Mouse (Mus musculus) MEL (cell line): ENCODE results near the gene Ppil3. TPM values are rescaled to one million over a fixed set of nuclear protein-coding genes. Genes with fewer than 3 reads are reported as not detected.

ENCODE experiments used
- DNase-seq: peaks from one replicate; pipeline ENCODE4 v3.0.0; 2011; ENCODE audit warnings: low read depth, low spot score
- H3K27ac ChIP-seq: 2 replicates; pipeline ENCODE4 v1.5.1; 2012; ENCODE audit warnings: low read depth, mild to moderate bottlenecking, control low read depth, low read length, moderate library complexity; ENCODE audit not compliant: control insufficient read depth
- H3K27me3 ChIP-seq, 2 experiments: fragments of 150-350 bp in 1 of 2; sonication (generic) in 1 of 2; 2 replicates each; pipeline ENCODE4 v1.6.1; 2012; ENCODE audit warnings: low read length in 2 of 2, mild to moderate bottlenecking in 2 of 2, improper control_type of control experiment in 1 of 2, moderate library complexity in 1 of 2; ENCODE audit not compliant: insufficient read depth in 2 of 2, control insufficient read depth in 1 of 2
- H3K36me3 ChIP-seq, 2 experiments: 2 replicates each; pipeline ENCODE4 v1.6.1; 2012 to 2014; ENCODE audit warnings: low read length in 2 of 2, improper control_type of control experiment in 1 of 2, inconsistent platforms in 1 of 2, mild to moderate bottlenecking in 1 of 2; ENCODE audit not compliant: insufficient read depth in 2 of 2, control insufficient read depth in 1 of 2
- H3K4me1 ChIP-seq, 2 experiments: fragments of 150-350 bp in 1 of 2; sonication (generic) in 1 of 2; 2 replicates each; pipeline ENCODE4 v1.6.1; 2012; ENCODE audit warnings: low read length in 2 of 2, improper control_type of control experiment in 1 of 2, mild to moderate bottlenecking in 1 of 2; ENCODE audit not compliant: insufficient read depth in 2 of 2, control insufficient read depth in 1 of 2
- H3K4me3 ChIP-seq, 2 experiments: fragments of 150-350 bp in 1 of 2; sonication (generic) in 1 of 2; 2 replicates each; pipeline ENCODE4 v1.5.1; 2012; ENCODE audit warnings: low read depth in 2 of 2, low read length in 2 of 2, mild to moderate bottlenecking in 2 of 2, moderate library complexity in 2 of 2, control low read depth in 1 of 2, improper control_type of control experiment in 1 of 2; ENCODE audit not compliant: control insufficient read depth in 1 of 2, insufficient read depth in 1 of 2
- H3K79me2 ChIP-seq: 2 replicates; pipeline ENCODE4 v1.6.1; 2012; ENCODE audit warnings: mild to moderate bottlenecking, low read length, moderate library complexity; ENCODE audit not compliant: control insufficient read depth, poor library complexity, insufficient read depth
- H3K9ac ChIP-seq: 2 replicates; pipeline ENCODE4 v1.6.1; 2012; ENCODE audit warnings: low read depth, mild to moderate bottlenecking, control low read depth, low read length, moderate library complexity; ENCODE audit not compliant: control insufficient read depth, poor library complexity, severe bottlenecking
- H3K9me3 ChIP-seq: fragments of 150-350 bp; sonication (generic); replicated peaks from 2 replicates; pipeline ENCODE4 v1.6.1; 2012; ENCODE audit warnings: mild to moderate bottlenecking, low read length, improper control_type of control experiment, moderate library complexity; ENCODE audit not compliant: insufficient read depth
- CTCF ChIP-seq, 3 experiments: IDR thresholded peaks in 2 of 3; conservative IDR thresholded peaks in 1 of 3; 2 replicates each; pipeline ENCODE4 v1.5.1; 2011 to 2012; ENCODE audit warnings: low read length in 3 of 3, low read depth in 2 of 3, mild to moderate bottlenecking in 2 of 3, improper control_type of control experiment in 1 of 3, inconsistent platforms in 1 of 3, mixed read lengths in 1 of 3, moderate library complexity in 1 of 3; ENCODE audit not compliant: control insufficient read depth in 1 of 3, insufficient read depth in 1 of 3, poor library complexity in 1 of 3, severe bottlenecking in 1 of 3
- ELF1 ChIP-seq: IDR thresholded peaks from 2 replicates; pipeline ENCODE4 v1.6.1; 2014; ENCODE audit warnings: low read depth, mild to moderate bottlenecking, inconsistent platforms, low read length, improper control_type of control experiment, moderate library complexity
- EP300 ChIP-seq, 2 experiments: IDR thresholded peaks; 2 replicates each; pipeline ENCODE4 v1.6.1; 2011; ENCODE audit warnings: improper control_type of control experiment in 2 of 2, low read length in 2 of 2, low read depth in 1 of 2, mild to moderate bottlenecking in 1 of 2
- ETS1 ChIP-seq: IDR thresholded peaks from 2 replicates; pipeline ENCODE4 v1.6.1; 2012; ENCODE audit warnings: low read depth, mild to moderate bottlenecking, inconsistent platforms, low read length, improper control_type of control experiment, moderate library complexity
- GATA1 ChIP-seq: IDR thresholded peaks from 2 replicates; pipeline ENCODE4 v1.6.1; 2011; ENCODE audit warnings: low read depth, low read length, improper control_type of control experiment
- KAT2A ChIP-seq: conservative IDR thresholded peaks from 2 replicates; pipeline ENCODE4 v1.6.1; 2012; ENCODE audit warnings: low read depth, low read length, improper control_type of control experiment, inconsistent platforms
- MAFK ChIP-seq: IDR thresholded peaks from 2 replicates; pipeline ENCODE4 v1.6.1; 2011; ENCODE audit warnings: low read depth, mild to moderate bottlenecking, low read length, improper control_type of control experiment, borderline replicate concordance
- MAX ChIP-seq: IDR thresholded peaks from 2 replicates; pipeline ENCODE4 v1.6.1; 2011; ENCODE audit warnings: low read length, improper control_type of control experiment
- MAZ ChIP-seq: IDR thresholded peaks from 2 replicates; pipeline ENCODE4 v1.6.1; 2012; ENCODE audit warnings: low read depth, mild to moderate bottlenecking, inconsistent platforms, low read length, improper control_type of control experiment
- MXI1 ChIP-seq: IDR thresholded peaks from 2 replicates; pipeline ENCODE4 v1.6.1; 2011; ENCODE audit warnings: mild to moderate bottlenecking, low read depth, low read length, improper control_type of control experiment
- MYB ChIP-seq: IDR thresholded peaks from 2 replicates; pipeline ENCODE4 v1.6.1; 2011; ENCODE audit warnings: mild to moderate bottlenecking, low read depth, low read length, improper control_type of control experiment
- MYC ChIP-seq: IDR thresholded peaks from 2 replicates; pipeline ENCODE4 v1.6.1; 2011; ENCODE audit warnings: low read depth, mild to moderate bottlenecking, low read length, improper control_type of control experiment, moderate library complexity
- NRF1 ChIP-seq: IDR thresholded peaks from 2 replicates; pipeline ENCODE4 v1.6.1; 2014; ENCODE audit warnings: low read depth, mild to moderate bottlenecking, inconsistent platforms, low read length, improper control_type of control experiment, moderate library complexity; ENCODE audit not compliant: poor library complexity, insufficient read depth, severe bottlenecking
- POLR2A ChIP-seq, 2 experiments: IDR thresholded peaks; 2 replicates each; pipeline ENCODE4 v1.6.1; 2011 to 2012; ENCODE audit warnings: low read length in 2 of 2, mild to moderate bottlenecking in 2 of 2, control low read depth in 1 of 2, improper control_type of control experiment in 1 of 2, low read depth in 1 of 2, moderate library complexity in 1 of 2; ENCODE audit not compliant: control insufficient read depth in 1 of 2, insufficient read depth in 1 of 2, poor library complexity in 1 of 2
- POLR2AphosphoS2 ChIP-seq: IDR thresholded peaks from 2 replicates; pipeline ENCODE4 v1.6.1; 2011; ENCODE audit warnings: low read length, improper control_type of control experiment
- POLR2AphosphoS5 ChIP-seq: IDR thresholded peaks from 2 replicates; pipeline ENCODE4 v1.6.1; 2012; ENCODE audit warnings: low read depth, borderline replicate concordance, mild to moderate bottlenecking, inconsistent platforms, low read length, moderate library complexity, mixed read lengths
- RAD21 ChIP-seq: IDR thresholded peaks from 2 replicates; pipeline ENCODE4 v1.6.1; 2011; ENCODE audit warnings: mild to moderate bottlenecking, low read depth, low read length, improper control_type of control experiment
- USF1 ChIP-seq: IDR thresholded peaks from 2 replicates; pipeline ENCODE4 v1.6.1; 2014; ENCODE audit warnings: low read depth, mild to moderate bottlenecking, inconsistent platforms, low read length, improper control_type of control experiment, moderate library complexity
- ZC3H11A ChIP-seq: IDR thresholded peaks from 2 replicates; pipeline ENCODE4 v1.6.1; 2012; ENCODE audit warnings: low read depth, mild to moderate bottlenecking, inconsistent platforms, low read length, improper control_type of control experiment
- ZNF384 ChIP-seq: IDR thresholded peaks from 2 replicates; pipeline ENCODE4 v1.6.1; 2012; ENCODE audit warnings: low read depth, mild to moderate bottlenecking, inconsistent platforms, low read length, improper control_type of control experiment
- polyA plus RNA-seq, 2 experiments: library from polyadenylated mRNA; stranded (reverse) in 1 of 2; unstranded in 1 of 2; fragments of >175 nt in 1 of 2; fragments of >200 nt in 1 of 2; gene quantifications; 2 replicates each; pipeline versions ENCODE4 v1.2.1 to v1.2.4; 2012; ENCODE audit warnings: low replicate concordance in 2 of 2, low read depth in 1 of 2; ENCODE audit not compliant: insufficient read length in 2 of 2, insufficient read depth in 1 of 2, missing spikeins in 1 of 2
- total RNA-seq: library from RNA; depleted of rRNA; stranded (reverse); fragments of 300-350 nt; gene quantifications from 2 replicates; pipeline ENCODE4 v1.2.3, GENCODE M21; 2012

The Ppil3 gene
- total and polyA plus RNA-seq, 3 experiments, result 76.8 to 503 (median 84.9) TPM

DNA sequence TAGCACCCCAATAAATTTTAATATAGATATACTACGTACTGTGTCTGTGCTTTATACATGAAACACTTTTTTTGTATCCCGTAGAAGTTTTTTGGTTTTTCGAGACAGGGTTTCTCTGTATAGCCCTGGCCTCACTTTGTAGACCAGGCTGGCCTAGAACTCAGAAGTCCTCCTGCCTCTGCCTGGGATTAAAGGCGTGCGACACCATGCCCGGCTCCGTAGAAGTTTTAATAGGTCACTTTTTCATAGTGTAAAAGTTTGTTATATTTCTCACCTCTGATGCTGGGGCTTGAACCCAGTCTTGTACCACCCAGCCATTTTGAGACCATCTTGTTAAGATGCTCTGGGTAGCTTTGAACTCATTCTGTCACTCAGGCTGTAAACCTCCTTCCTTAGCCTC lies 38.0 kb downstream of the Ppil3 start:
- H3K27me3 ChIP-seq, result no peaks in the 10 kb centered on the region
- no peak overlapping the region for H3K4me3 ChIP-seq
- H3K27ac ChIP-seq, result no peak overlapping the region
- no peak overlapping the region for H3K9ac ChIP-seq
- DNase-seq, result no peak
- no peaks in the 10 kb centered on the region for H3K4me1 ChIP-seq
- peaks cover 0 to 21% of the 10 kb centered on the region in 2 experiments; a peak in 2 of 4 replicates for H3K36me3 ChIP-seq
- no peaks in the 10 kb centered on the region for H3K9me3 ChIP-seq
- H3K79me2 ChIP-seq, result no peaks in the 10 kb centered on the region
- no peak for TF ChIP-seq USF1

DNA sequence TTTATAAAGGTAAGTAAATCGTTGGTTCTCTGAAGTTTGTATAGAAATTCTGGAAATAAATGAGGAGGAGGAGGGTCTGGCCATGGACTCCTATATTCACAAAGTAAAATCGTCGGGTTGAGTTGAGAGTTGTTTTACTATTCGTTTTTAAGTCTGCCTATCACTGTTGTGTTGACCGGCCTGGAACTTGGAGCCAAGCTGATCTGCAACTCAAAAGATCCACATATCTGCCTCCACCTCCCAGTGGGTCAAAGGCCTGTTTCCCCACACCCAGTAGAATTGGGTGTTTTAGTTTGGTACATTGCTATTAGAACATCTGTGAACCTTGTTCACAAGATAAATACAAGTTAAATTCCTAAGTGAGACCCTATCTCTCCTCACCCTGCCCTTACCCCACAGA lies 41.5 kb downstream of the Ppil3 start:
- TF ChIP-seq USF1 (no peak), CTCF (IDR thresholded peaks at IDR 0.05 in 2 of 3, conservative IDR thresholded peaks at IDR 0.05 in 1 of 3; ENCODE audit: control insufficient read depth in 1 of 3, insufficient read depth in 1 of 3, low read depth in 2 of 3, low read length in 3 of 3, poor library complexity in 1 of 3, severe bottlenecking in 1 of 3) (no peak), MAX (no peak), GATA1 (no peak), MAZ (no peak), POLR2AphosphoS5 (no peak), MYB (no peak), KAT2A (no peak), ZC3H11A (no peak), EP300 (IDR thresholded peaks at IDR 0.05; ENCODE audit: low read depth in 1 of 2, low read length in 2 of 2) (no peak), ETS1 (no peak), RAD21 (no peak), MXI1 (no peak), MYC (no peak), NRF1 (no peak), ZNF384 (no peak), POLR2A (IDR thresholded peaks at IDR 0.05; ENCODE audit: control insufficient read depth in 1 of 2, insufficient read depth in 1 of 2, low read depth in 1 of 2, low read length in 2 of 2, poor library complexity in 1 of 2) (no peak), POLR2AphosphoS2 (no peak), MAFK (no peak), ELF1 (no peak)
- no peak overlapping the region for H3K27ac ChIP-seq
- H3K27me3 ChIP-seq, result no peaks in the 10 kb centered on the region
- no peaks in the 10 kb centered on the region for H3K79me2 ChIP-seq
- no peak overlapping the region for H3K4me3 ChIP-seq
- no peak for DNase-seq
- H3K36me3 ChIP-seq, result peaks cover 2 to 37% of the 10 kb centered on the region in 2 experiments
- H3K9me3 ChIP-seq, result no peaks in the 10 kb centered on the region
- H3K4me1 ChIP-seq, result no peaks in the 10 kb centered on the region
- H3K9ac ChIP-seq, result no peak overlapping the region
